Mouse (Mus musculus) testis, adult 2 months (tissue): ENCODE measurements around the gene Pcdh9. TPM values are rescaled to one million over a fixed set of nuclear protein-coding genes. Genes with fewer than 3 reads are reported as not detected.

Source experiments
- H3K27ac ChIP-seq: fragments of 200-500 bp; 2 replicates; pipeline ENCODE4 v1.5.1; 2012; ENCODE audit warnings: low read depth, low read length; ENCODE audit not compliant: control insufficient read depth, insufficient read depth
- H3K27me3 ChIP-seq: fragments of 200-500 bp; 2 replicates; pipeline ENCODE4 v1.6.1; 2012; ENCODE audit warnings: mild to moderate bottlenecking, low read length, moderate library complexity; ENCODE audit not compliant: control insufficient read depth, insufficient read depth
- H3K36me3 ChIP-seq: fragments of 200-500 bp; 2 replicates; pipeline ENCODE4 v1.6.1; 2012; ENCODE audit warnings: mild to moderate bottlenecking, low read length; ENCODE audit not compliant: control insufficient read depth, insufficient read depth
- H3K4me1 ChIP-seq: fragments of 200-500 bp; 2 replicates; pipeline ENCODE4 v1.6.1; 2012; ENCODE audit warnings: low read length; ENCODE audit not compliant: control insufficient read depth, insufficient read depth
- H3K4me3 ChIP-seq: fragments of 200-500 bp; 2 replicates; pipeline ENCODE4 v1.5.1; 2012; ENCODE audit warnings: low read depth, mild to moderate bottlenecking, low read length, moderate library complexity, mixed read lengths; ENCODE audit not compliant: control insufficient read depth
- CTCF ChIP-seq: fragments of 200-500 bp; IDR thresholded peaks from 2 replicates; pipeline ENCODE4 v1.5.1; 2012; ENCODE audit warnings: low read depth, mild to moderate bottlenecking, inconsistent platforms, low read length, moderate library complexity; ENCODE audit not compliant: control insufficient read depth, insufficient read depth, insufficient replicate concordance
- POLR2A ChIP-seq: fragments of 200-500 bp; IDR thresholded peaks from 2 replicates; pipeline ENCODE4 v1.6.1; 2012; ENCODE audit warnings: low read depth, mild to moderate bottlenecking, inconsistent platforms, low read length, moderate library complexity; ENCODE audit not compliant: control insufficient read depth
- polyA plus RNA-seq: library from polyadenylated mRNA; depleted of rRNA; stranded (reverse); fragments of >200 nt; gene quantifications from 2 replicates; pipeline ENCODE4 v1.2.3, GENCODE M21; 2012

The Pcdh9 gene
- polyA plus RNA-seq, 1 experiment = 0.78 TPM

- no peaks in the 10 kb centered on the region for H3K27me3 ChIP-seq
- TF ChIP-seq POLR2A (no peak), CTCF (no peak)
- H3K36me3 ChIP-seq = no peaks in the 10 kb centered on the region
- peaks cover 7% of the 10 kb centered on the region; the same call in 1 of the 2 replicates for H3K4me1 ChIP-seq
- H3K27ac ChIP-seq = no peak overlapping the region
- H3K4me3 ChIP-seq = no peak overlapping the region
Observed at GRCm38 (mm10) chr14:93888346-93888745, 2.1 kb downstream of the Pcdh9 start.

- H3K36me3 ChIP-seq = no peaks in the 10 kb centered on the region
- H3K27ac ChIP-seq = no peak overlapping the region
- H3K4me3 ChIP-seq = no peak overlapping the region
- H3K4me1 ChIP-seq = peaks cover 7% of the 10 kb centered on the region; the same call in 1 of the 2 replicates
- H3K27me3 ChIP-seq = no peaks in the 10 kb centered on the region
- TF ChIP-seq CTCF (no peak), POLR2A (no peak)
Observed at GRCm38 (mm10) chr14:93887066-93887465, 3.4 kb downstream of the Pcdh9 start.

DNA sequence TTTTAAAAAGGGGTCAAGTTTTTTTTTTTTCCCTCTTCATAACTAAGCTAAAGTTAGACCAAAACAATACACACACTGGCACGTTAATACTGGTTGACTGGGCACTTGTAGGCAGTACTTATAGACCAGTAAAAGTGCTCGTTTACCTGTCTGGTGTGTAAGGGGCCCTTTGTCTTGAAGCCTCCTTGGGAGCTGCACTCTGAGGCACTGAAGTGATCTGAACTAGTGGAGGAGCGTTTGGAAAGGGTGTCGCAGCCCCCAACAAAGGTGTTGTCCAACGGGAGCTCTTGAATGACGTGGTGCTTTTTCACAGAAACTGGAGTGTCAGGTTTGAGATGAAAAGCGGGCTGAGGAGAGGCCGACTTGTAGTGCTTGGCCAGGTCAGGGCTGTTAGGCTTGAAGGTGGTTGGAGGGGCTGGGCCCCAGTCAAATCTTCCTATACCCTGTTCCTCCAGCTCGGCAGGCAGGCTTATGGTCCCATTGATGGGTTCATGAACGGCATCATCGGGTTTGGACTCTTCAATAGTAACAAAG, 4.9 kb downstream of the Pcdh9 start:
- Histone ChIP-seq H3K36me3 (no peaks in the 10 kb centered on the region), H3K4me1 (peaks cover 4% of the 10 kb centered on the region; the same call in 1 of the 2 replicates), H3K4me3 (no peak overlapping the region), H3K27me3 (no peaks in the 10 kb centered on the region), H3K27ac (no peak overlapping the region)
- TF ChIP-seq POLR2A (no peak), CTCF (no peak)

DNA sequence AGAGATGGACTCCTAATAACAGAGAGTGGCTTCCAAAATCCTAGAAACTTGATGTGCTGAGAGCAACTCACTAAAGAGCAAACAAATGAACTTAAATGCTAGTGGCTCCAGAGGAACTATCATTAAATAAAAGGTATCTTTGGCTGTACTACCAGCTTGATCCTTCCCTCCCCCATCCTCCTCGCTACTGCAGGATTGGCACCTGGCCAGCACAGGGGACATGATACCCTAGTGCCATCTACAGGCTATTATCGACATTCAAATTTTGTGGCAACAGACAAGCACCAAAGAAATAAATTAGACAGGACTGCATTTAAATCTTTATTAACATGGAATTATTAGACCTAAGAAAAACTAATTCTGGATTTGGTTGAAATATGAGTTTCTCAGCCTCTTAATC, 6.0 kb downstream of the Pcdh9 start:
- peaks cover 3% of the 10 kb centered on the region; the same call in 1 of the 2 replicates for H3K4me1 ChIP-seq
- no peaks in the 10 kb centered on the region for H3K27me3 ChIP-seq
- TF ChIP-seq POLR2A (no peak), CTCF (peak; percentile 45; the same call in 1 of the 2 replicates)
- no peak overlapping the region for H3K4me3 ChIP-seq
- H3K36me3 ChIP-seq = no peaks in the 10 kb centered on the region
- H3K27ac ChIP-seq = no peak overlapping the region

- Histone ChIP-seq H3K27me3 (no peaks in the 10 kb centered on the region), H3K27ac (no peak overlapping the region), H3K4me1 (no peaks in the 10 kb centered on the region)
Observed at GRCm38 (mm10) chr14:93880071-93880470, 10.4 kb downstream of the Pcdh9 start.

GRCm38 (mm10) chr14:93875968-93876367, 14.5 kb downstream of the Pcdh9 start:
- TF ChIP-seq POLR2A (no peak), CTCF (no peak)
- no peaks in the 10 kb centered on the region for H3K27me3 ChIP-seq
- H3K4me1 ChIP-seq = no peaks in the 10 kb centered on the region
- H3K4me3 ChIP-seq = no peak overlapping the region
- H3K27ac ChIP-seq = no peak overlapping the region
- no peaks in the 10 kb centered on the region for H3K36me3 ChIP-seq

More at GRCm38 (mm10) chr14:93880071-93880470, 10.4 kb downstream of the Pcdh9 start:
- no peak for TF ChIP-seq CTCF
- no peak for TF ChIP-seq POLR2A
- Histone ChIP-seq H3K4me3 (no peak overlapping the region), H3K36me3 (no peaks in the 10 kb centered on the region)

DNA sequence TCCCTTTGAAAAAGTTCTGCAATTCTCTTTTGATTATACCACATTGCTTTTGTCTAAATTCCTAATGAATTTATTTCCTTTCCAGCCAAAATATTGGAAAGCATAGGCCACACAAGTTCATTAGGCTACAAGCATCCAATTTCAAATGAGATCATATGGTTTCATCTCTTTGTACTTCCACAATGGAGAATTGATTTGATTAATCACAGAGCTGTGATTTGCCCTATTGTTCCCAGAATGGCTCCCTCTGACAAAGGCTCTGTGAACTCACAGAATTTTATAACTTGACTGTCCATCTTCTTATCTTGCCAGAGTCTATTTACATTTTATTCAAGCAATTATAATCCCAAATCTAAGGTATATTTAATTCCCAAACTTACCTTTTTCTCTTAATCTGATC, 22.3 kb downstream of the Pcdh9 start:
- H3K36me3 ChIP-seq = no peaks in the 10 kb centered on the region
- no peak overlapping the region for H3K4me3 ChIP-seq
- no peaks in the 10 kb centered on the region for H3K27me3 ChIP-seq
- no peak for TF ChIP-seq CTCF
- TF ChIP-seq POLR2A = no peak
- H3K4me1 ChIP-seq = no peaks in the 10 kb centered on the region
- H3K27ac ChIP-seq = no peak overlapping the region

- no peak overlapping the region for H3K27ac ChIP-seq
- no peaks in the 10 kb centered on the region for H3K27me3 ChIP-seq
- TF ChIP-seq CTCF = no peak
- TF ChIP-seq POLR2A = no peak
- no peak overlapping the region for H3K4me3 ChIP-seq
- H3K36me3 ChIP-seq = no peaks in the 10 kb centered on the region
- no peaks in the 10 kb centered on the region for H3K4me1 ChIP-seq
Observed at GRCm38 (mm10) chr14:93858069-93858468, 32.4 kb downstream of the Pcdh9 start.
